Mouse (Mus musculus) gastrocnemius, postnatal 14 days (tissue): ENCODE results near the gene Sytl2. TPM values are rescaled to one million over a fixed set of nuclear protein-coding genes. Genes with fewer than 3 reads are reported as not detected.

Experiments
- DNase-seq: peaks from one replicate; pipeline ENCODE4 v3.0.0; 2021; ENCODE audit warnings: mixed read lengths
- intact Hi-C: fragments of 180-260 bp; cut with DNase I; formaldehyde crosslinking; loops from one replicate; pipeline ENCODE4 v1.15.1; 2025; ENCODE audit warnings: low total_unique reads
- long read RNA-seq, 2 experiments: library from polyadenylated mRNA; stranded (forward); transcript quantifications; one replicate each; pipeline ENCODE4 v2.0.0; 2021
- total RNA-seq, 2 experiments: library from RNA; stranded (reverse); gene quantifications; 2 replicates each; pipeline ENCODE4 v1.2.3; 2021

Gene Sytl2
- 10 to 100 TPM; 22.3 to 32.1 TPM for total RNA-seq
- long read RNA-seq, experiment 1, transcript Sytl2-216 (10 exons, 2,568 nt) = major isoform, 10 of 20 reads
- long read RNA-seq, experiment 1, partial matches to known transcripts = 2 of 20 reads
- long read RNA-seq, experiment 1, other reads (novel, unspliced or antisense) = 7 of 20 reads
- long read RNA-seq, experiment 2, transcript Sytl2-216 (10 exons, 2,568 nt) = major isoform, 11 of 22 reads
- long read RNA-seq, experiment 2, partial matches to known transcripts = 3 of 22 reads
- long read RNA-seq, experiment 2, other reads (novel, unspliced or antisense) = 6 of 22 reads

DNA sequence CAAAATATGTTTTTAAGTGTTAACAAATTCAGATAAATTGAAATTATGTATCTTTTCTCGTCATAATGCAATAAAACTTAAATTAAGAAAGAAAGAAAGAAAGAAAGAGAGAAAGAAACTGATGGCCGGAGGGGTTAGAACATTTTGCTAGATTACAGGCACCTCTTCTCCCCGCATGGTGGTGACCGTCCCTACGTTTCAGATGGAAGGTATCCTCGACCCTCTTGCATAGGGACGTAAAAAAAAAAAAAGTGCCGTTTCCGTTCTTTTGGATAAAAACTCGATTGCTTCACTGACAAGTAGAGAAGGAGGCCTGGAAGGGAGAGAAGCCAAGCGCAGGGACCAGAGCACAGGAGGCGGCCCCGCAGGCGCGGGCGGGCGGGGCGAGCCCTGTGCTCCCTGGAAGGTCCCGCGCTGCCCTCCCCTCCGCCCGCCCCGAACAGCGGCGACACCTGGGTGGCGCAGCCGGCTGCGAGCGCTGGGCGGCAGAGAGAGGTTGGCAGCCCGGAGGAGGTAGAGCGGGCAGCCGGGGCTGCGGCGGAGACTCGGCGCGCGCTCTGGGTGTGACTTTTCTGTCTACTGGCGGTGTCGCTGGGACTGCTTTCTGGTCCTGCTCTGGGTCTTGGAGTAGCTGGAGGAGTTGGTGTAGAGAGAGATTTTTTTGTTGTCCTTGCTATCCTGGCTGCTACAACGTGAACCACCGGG, at the start of gene Sytl2:
Gene Sytl2, plus strand, starts transcription at position 311 of the 705 bp plus-strand sequence.
- DNase-seq = peak; percentile 72
- intact Hi-C loops = no loop called here

DNA sequence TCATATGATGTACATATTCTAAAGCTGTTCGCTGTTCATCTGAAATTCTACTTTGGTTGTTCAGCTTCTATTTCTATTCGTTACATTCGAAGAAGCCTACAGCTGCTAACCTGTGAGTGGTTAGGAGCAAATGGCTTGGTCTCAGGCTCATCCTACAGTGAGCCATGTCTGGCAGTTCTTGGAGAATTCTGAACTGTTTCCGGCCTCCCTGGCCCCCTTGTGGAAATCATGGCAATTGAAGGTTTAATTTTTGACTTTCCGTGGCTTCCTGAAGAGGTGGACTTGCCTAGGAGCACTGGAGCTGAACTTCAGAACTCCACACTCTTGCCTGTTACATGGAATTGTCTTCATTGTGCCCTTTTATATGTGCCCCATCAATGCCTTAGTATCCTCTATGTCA, 49.1 kb upstream of the Sytl2 start:
- intact Hi-C loops = no loop called here
- no peak for DNase-seq

DNA sequence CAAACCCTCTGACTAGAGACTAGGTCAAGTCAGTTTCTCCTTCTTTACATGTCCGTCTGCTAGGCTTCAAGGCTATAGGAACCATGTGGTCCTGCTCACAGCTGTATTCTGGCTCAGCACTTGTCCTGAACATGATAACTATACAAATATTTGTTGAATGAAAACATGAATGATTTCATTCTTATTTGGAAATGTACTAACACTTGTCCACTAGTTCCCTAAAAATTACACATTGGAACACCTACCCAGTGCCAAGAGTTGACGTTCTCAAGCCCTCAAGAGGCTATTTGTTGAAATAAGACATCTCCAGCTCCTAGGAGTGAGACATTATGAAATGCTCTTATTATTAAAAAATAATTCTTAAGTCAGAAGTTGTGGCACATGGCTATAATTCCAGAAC, 43.4 kb upstream of the Sytl2 start:
- no peak for DNase-seq
- intact Hi-C loops = no loop called here

DNA sequence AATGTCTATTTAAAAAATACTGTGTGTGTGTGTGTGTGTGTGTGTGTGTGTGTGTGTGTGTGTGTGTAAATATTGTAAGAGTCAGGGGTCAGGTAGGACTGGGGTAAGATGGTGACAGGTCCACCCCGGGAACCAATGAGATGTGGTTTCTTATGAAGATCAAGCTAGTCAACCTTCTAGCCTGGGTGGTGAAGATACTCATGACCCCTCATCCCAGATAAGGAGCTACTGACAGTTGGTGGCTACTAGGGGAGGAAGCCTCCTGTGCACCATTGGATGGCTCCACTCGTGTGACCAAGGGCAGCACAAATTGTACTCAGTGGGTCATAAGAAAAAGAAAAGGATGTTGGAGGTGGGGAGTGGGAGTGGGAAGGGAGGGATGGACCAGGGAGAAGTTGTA, 42.2 kb upstream of the Sytl2 start:
- intact Hi-C loops = no loop called here
- no peak for DNase-seq

DNA sequence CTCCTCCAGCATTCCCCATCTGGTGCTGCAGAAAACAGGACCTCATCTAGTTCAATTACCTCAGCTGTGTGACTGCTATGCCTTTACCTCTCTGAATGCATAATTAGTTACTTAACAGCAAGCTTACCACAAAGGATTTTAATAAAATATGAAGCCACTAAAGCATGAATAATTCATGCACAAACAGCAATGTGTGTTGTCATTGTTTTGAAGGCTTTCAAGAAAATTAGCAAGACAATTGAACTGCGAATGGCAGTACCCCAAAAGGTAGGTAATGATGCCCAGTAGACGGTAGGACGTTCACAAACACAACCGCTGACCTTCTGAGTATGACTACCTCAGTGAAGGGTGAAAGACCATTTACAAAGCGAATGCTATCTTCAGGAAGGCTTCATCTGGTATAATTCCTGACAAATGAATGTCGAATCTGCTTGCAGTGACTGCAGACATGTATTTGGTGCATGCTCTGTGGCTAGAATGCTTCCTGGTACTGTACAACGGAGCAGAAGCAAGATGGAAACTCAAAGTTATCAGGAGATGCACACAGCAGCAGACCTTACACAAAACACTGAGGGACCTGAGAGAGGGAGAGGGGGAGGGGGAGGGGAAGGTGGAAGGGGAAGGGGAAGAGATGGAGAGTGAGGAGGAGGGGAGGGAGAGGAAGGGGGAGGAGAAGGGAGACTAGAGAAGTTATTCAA, 40.0 kb upstream of the Sytl2 start:
- no peak for DNase-seq
- intact Hi-C loops = no loop called here

DNA sequence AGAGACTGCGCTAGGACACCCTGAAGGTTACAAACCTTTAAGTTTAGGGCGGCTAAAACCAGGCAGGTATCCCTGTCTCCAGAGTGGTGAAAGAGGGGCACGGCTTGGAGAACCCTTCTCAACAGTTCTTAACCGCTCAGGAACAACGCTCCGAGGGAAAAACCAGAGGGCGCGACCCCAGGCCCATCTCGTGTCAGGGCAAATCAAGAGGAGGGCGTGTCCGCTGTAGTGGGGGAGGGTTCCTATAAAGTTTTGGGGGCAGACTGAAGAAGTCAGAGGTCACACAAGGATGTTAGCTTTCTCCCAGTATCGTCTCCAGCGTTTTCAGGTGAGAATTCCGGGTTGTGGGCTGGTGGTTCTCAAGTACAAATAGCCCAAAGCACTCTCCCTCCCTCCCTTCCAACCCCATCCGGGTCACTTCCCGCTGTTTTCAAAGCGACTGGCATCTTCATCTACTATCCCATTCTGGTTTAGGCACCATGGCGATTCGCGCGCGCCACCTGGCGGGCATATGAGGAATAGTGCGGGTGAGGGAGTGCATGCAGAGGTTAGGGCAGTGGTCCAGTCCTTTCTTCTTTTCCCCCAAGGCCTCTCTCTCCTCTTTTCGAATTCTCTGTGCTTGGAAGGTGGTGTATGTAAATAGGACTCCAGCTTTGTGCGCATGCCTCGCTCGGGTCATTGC, 36.6 kb upstream of the Sytl2 start, which contains the start of gene Ccdc83:
Gene Ccdc83, minus strand, starts transcription at position 489 of the 682 bp plus-strand sequence.
- intact Hi-C loops = loop anchor here (5.0 kb wide), 1 partner anchor 268 kb away; no protein-coding TSS in a partner anchor
- peak; percentile 83 for DNase-seq

DNA sequence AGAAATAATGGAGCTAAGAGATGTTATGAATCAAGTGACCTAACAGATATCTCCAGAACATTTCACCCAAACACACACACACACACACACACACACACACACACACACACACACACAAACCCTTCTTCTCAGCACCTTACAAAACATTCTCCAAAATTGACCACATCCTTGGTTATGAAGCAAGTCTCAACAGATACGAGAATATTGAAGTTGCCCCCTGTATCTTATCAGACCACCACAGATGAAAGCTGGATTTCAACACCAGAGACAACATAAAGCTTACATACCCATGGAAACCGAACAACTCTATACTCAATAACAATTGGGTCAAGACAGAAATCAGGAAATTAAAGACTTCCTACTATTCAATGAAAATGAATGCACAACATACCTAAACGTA, 31.9 kb upstream of the Sytl2 start:
- intact Hi-C loops = no loop called here
- no peak for DNase-seq

DNA sequence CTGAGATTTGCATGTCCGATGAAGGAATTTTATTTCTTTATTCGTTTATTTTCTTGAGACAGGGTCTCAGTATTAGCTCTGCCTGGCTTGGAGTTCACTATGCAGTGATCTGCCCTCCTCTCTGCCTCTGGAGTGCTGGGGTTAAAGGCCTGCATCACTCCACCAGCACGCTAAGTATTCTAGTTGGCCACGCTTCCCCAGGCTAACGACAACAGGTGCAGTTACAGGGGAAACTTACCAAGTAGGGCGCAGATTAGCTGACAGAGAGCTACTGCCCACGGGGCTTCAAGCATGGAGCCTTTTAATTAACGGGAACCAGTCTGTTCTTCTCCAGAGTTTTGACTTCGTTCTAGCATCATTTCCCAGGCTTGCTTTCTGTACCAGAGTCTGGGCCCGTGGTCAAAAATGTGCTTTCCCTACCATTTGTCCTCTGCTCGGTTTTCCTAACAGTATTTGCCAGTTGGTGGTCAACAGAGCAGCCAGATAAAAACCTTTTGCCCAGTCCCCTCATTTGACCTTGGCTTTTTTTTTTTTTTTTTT, 27.4 kb upstream of the Sytl2 start:
- peak; percentile 54 for DNase-seq
- intact Hi-C loops = no loop called here

DNA sequence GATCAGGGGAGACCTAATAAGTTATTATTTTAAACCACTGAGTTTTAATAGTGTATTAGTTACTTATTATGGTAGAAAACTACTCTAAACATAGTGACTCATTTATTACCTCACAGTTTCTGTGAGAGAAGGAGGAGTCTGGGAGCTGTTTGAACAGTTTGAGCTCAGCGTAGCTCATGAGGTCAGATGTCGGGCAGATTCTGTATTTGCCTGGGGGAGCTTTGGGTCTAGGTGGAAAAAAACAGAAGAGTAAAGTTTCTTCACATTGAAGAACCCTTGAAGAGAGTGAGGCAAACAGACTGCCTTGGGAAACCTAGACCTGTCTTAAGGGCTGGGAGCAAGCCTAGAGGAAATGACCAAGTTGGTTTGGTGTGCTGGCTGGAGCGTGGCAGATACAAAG, 24.8 kb upstream of the Sytl2 start:
- DNase-seq = no peak
- intact Hi-C loops = no loop called here

DNA sequence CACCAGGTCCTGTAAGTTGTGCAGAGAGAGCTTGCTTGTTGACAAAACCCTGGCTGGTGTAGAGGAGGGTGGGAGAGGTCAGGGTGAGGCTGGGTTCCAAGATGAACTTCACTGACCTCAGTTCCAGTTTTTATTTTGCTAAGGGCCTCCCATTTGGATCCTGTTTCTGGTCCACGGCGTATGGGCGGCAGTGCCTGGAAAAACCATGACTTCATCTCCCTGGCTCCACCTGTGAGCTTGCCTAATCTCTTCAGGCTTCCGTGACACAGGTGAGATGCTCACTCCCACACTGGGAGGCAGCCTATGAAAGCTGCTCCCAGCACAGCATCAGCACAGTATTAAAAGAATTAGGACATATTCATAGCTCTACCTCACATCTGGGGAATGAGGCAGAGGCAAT, 24.3 kb upstream of the Sytl2 start:
- intact Hi-C loops = no loop called here
- no peak for DNase-seq

DNA sequence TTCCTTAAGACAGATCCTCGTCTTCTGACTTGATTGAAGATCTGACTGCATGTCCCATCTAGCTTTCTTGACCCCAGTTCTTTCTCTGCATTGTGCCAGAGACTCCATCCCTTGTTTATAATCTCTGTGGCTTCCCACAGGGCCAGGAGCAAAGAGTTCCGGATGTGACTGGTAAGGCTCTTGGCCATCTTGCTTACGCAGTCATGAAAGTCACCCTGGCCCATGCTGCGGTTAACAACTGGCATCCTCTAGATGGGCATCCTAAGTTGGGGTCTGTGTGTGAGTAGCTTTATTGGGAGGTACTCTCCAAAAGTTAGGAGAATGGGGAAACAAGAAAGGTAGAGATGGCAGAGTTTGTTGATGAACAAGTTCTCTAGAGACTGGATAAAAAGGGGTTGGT, 22.9 kb upstream of the Sytl2 start:
- intact Hi-C loops = no loop called here
- no peak for DNase-seq

DNA sequence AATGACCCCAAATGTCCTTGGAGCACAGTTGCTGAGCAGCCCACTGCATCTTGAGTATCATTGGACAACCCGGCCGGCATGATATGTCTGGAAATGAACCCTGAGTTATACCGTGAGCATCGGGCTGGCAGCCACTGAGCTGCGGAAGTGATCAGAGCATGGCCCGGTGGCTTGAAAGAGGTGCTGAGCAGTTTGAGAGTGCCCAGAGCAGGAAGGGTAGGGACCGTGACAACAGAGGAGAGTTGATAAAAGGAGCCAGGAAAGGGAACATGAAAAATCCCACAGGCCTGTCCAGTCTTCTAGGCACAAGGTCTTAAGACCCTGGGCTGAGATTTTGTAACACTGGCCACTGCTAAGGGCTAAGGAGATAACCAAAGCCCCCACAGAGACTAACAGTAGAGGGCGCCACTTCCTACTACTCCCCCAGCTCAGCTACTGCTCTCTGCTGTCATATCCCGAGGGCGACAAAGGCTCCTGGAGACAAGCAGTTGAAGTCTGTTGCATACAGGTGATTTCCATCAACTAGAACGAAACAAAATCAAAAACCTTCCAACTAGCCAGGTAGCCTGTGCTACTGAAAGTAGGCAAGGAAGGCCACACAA, 21.7 kb upstream of the Sytl2 start:
- intact Hi-C loops = loop anchor here (5.0 kb wide), 1 partner anchor 127 kb away; no protein-coding TSS in a partner anchor
- DNase-seq = peak; percentile 47

DNA sequence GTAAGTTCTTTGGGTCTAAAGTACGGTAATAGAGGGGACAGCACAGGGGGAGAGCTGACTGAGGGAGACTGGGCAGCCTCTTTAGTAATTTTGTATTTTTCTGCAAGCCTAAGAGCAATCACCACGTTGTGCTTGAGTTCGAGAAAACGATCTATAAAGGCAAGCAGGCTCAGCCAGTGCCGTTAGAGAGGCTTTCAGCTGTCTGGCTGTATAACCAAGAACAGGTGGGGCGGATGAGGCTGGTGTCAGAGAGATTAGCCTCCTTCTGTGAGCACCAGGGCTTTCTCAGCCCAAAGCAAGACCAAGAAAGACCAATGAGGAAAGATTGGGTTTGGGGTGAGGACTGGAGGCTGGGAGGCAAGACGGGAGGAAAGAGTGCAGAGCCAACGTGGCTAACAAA, 21.2 kb upstream of the Sytl2 start:
- intact Hi-C loops = loop anchor here (5.0 kb wide), 1 partner anchor 126 kb away; no protein-coding TSS in a partner anchor

DNA sequence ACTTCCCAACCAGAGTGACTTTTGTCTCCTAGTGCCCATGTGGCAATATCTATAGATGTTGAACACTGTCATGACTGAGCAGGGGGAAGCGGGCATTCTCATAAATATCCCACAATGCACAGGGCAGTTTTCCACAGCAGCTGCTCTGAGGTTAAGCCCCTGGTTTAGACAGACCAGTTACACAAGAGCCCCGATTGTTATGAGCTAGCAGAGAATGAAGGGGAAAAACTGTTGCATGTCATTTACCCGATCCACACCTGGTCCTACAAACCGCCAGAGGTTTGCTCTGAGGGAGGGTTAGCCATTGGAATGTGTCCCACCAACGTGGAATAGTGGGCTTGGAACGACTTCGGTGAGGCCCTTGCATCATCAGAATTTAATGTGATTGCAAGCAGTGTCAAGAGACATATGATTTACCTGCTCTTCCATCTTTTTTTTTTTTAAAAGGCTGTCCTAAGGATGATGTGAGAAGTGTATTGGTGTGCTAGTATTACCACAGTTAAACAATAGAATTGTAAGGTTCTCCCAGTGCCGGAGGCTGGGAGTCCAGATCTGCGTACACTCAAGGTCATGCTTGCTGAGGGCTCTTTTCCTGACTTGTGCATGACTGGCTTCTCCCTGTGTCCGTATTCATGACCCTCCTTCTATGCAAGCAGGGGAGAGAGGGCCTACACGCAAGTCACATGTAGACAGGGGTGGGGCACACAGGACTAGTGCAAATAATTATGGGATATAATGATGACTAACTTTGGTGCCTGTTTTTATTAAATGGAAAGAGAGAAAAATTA, 20.1 kb upstream of the Sytl2 start:
- no peak for DNase-seq
- intact Hi-C loops = loop anchor here (5.0 kb wide), 1 partner anchor 125 kb away; no protein-coding TSS in a partner anchor

More for the DNA sequence above, 21.2 kb upstream of the Sytl2 start:
- no peak for DNase-seq

DNA sequence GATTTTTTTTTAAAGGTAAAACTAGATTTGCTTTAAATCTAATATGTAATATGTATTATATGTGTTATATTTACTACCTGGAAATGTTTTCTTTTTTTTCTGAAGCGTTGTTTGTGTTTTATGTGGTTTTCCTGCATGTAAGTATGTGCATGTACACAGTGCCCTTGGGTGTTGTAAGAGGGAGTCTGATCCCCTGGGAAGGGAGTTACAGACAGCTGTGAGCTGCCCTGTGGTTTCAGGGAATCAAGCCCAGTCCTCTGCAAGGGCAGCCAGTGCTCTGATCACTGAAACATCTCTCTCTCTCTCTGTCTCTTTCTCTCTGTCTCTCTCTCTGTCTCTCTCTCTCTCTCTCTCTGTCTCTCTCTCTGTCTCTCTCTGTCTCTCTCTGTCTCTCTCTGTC, 19.3 kb upstream of the Sytl2 start:
- intact Hi-C loops = loop anchor here (5.0 kb wide), 1 partner anchor 125 kb away; no protein-coding TSS in a partner anchor
- no peak for DNase-seq

DNA sequence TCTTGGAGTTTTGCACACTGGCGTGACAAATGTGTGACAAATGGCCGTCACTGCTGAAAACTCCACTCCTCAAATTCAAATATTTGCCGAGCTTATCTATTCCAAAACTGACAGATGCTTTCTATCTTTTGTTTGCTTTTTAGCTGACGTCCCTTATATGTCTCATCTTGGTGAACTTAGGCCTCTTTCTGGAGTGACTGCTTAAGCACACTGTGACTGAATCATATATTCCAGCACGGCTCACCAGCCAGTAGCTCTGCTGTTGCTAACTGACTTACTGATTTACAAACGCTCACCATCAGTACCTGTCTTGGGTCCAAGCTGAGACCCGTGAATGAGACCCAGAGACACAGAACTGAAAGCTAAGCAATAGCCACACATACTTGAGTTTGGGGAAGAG, 17.3 kb upstream of the Sytl2 start:
- intact Hi-C loops = loop anchor here (5.0 kb wide), 1 partner anchor 123 kb away; no protein-coding TSS in a partner anchor
- no peak for DNase-seq

DNA sequence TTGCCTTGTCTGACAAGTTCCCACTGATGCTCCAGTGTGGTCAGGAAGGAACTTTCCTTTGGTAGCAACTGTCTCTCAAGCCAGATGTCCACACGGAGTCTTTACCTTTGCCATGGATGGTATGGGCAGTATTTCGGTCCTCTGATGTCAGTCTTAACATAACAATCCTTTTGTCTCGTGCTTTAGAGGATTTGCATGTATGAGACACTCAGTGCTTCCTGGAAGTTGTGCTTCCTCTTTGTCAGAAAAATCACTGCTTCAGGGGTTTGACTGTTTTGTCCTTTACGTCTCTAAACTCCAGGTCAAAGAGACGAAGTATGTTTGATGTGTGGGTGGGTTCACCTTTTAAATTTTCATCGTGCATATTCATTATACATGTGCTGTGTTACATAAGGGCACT, 10.2 kb upstream of the Sytl2 start:
- no peak for DNase-seq
- intact Hi-C loops = no loop called here
